Mouse (Mus musculus): ENCODE measurements around the gene Nufip2. TPM values are rescaled to one million over a fixed set of nuclear protein-coding genes. Genes with fewer than 3 reads are reported as not detected.
"Not testable (repeated sequence)": the region's sequence is repeated elsewhere in the genome, so short reads cannot be mapped to it uniquely, and the experiment has no call there.

Nufip2 gene
- 15.6 and 16.6 TPM in 2 replicates for polyA plus RNA-seq (2012; rRNA removed)

DNA sequence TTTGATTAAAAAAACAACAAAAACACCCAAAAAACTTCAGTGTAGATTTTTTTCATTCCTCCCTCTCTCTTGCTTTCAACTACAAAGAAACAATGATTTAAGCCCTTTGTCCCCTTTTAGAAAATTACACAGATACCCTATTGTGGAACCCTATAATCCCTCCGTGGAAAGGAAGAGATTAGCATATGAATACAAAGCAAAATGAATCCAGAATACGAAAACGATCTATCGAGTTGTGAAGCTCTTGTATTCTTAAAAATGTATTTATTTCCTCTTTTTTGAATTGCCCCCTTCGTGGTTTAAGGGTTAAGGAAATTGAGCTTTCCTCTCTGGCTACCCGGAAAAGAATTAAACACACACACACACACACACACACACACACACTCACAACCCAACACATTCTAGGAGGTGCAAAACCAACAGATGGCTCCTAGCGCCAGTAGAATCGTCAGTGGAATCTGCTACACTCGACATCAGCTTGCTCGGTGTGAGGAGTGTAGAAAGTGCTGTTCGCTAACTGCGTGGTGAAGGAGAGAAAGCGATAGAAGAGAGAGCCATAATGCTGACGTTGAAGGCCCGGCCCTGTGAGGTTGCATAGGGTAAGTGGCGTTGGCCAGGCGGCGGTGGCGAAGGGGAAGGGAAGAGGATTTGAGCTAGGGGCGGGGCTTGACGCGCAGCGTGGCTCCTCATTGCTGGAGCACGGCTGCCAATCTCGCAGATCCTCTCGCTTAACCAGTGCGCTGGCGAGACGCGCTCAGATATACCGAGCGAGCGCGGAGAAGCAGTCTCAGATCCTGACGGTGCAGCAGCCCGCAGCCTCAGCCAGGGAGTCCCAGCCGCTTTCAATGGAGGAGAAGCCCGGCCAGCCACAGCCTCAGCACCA lies at the start of gene Nufip2:
TSS of gene Nufip2 (plus strand) at position 773 of the 883 bp plus-strand sequence.
- peak; percentile 99 to 100 for DNase-seq (ENCODE audit: extremely low spot score in 1 of 2, low spot score in 1 of 2)

DNA sequence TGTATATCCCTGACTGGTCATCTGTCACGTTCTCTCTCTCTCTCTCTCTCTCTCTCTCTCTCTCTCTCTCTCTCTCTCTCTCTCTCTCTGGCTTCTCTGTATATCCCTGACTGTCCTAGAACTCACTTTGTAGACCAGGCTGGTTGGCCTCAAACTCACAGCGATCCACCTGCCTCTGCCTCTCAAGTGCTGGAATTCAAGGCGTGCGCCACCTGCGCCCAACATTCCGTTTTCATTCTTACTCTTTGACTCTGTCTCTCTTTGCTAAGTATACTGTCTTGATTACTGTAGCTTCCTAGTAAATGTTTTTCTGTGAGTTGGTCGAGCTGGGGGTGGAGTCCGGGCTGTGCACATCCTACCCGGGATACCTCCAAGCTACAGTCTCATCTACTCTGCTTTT lies 44.6 kb upstream of the Nufip2 start:
- DNase-seq (ENCODE audit: extremely low spot score in 1 of 2, low spot score in 1 of 2): no peak

DNA sequence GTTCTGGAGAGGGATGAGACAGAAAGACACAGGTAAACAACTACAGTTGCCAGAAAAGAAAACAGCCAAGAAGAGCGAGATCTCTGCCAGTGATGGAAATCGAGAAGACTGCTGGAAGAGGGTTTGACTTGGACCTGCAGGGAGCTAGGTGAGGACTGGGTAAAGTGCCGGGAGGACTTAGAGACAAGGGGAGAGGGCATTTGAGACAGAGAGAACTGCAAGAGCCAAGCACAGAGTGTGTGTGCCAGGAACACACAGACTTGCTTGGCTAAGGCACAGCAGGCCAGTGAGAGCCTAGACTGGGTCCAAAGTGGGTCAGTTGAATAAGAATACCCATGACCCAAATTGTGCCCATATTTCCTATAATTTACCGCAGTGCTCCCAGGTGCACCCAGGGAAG lies 40.5 kb upstream of the Nufip2 start:
- DNase-seq (ENCODE audit: extremely low spot score in 1 of 2, low spot score in 1 of 2): no peak

DNA sequence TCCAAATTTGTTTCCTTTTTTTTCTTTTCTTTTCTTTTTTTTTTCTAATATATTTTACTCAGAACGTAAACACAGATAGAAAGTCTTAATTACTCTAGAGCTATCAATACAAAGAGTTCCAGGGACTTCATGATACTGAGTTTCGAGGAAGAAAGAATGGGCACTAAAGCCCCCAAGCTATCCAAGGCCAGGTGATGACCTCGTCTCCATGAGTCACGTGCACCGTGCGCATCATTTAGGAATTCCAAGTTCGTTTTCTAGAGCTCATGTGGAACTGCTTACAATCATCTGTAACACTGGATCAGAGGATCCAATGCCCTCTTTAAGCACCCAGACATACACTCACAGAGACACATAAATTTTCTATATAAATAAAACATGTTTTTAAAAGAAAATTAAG lies 37.1 kb upstream of the Nufip2 start:
- no peak for DNase-seq (ENCODE audit: extremely low spot score in 1 of 2, low spot score in 1 of 2)

DNA sequence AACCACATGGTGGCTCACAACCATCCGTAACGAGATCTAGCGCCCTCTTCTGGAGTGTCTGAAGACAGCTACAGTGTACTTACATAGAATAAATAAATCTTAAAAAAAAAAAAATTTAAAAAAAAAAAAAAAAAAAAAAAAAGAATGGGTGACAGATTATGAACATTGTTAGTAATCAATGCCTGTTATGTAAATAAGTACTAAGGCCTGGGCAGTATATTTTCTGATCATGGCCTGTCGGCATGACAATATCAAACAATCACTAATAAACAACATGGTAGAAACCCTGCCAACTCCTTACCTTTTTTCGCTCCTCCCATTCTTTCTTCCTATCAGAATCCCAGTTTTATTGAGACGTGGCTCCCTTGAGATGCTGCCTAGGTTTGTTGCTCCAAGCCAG lies 33.5 kb upstream of the Nufip2 start:
- DNase-seq (ENCODE audit: extremely low spot score in 1 of 2, low spot score in 1 of 2): no peak

DNA sequence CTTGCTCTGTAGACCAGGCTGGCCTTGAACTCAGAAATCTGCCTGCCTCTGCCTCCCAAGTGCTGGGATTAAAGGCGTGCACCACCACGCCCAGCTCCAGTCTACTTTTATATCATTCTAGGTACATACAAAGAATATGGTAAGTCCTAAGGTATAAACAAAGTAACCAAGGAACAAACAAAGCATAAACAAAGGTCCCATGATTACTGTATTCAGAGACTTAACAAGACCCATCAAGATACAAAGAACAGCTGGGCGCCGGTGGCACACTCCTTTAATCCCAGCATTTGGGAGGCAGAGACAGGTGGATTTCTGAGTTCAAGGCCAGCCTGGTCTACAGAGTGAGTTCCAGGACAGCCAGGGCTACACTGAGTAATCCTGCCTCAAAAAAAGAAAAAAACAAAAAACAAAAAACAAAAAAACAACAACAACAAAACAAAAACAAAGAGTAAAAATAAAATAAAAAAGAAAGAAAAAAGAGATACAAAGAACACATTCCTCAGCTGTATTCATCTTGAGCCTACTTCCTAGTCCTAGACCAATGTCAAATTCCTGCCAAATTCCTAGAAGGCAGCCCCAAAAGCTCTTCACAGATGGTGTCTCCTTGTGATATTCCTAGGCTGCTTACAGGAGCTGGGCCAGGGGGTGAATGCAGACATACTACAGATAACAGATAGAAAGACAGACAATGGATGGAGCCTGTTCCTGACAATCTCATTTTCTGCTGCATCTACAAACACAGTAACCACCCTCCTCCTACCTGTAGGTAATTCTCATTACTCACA lies 32.4 kb upstream of the Nufip2 start:
- not testable (repeated sequence) for DNase-seq (ENCODE audit: extremely low spot score in 1 of 2, low spot score in 1 of 2)

DNA sequence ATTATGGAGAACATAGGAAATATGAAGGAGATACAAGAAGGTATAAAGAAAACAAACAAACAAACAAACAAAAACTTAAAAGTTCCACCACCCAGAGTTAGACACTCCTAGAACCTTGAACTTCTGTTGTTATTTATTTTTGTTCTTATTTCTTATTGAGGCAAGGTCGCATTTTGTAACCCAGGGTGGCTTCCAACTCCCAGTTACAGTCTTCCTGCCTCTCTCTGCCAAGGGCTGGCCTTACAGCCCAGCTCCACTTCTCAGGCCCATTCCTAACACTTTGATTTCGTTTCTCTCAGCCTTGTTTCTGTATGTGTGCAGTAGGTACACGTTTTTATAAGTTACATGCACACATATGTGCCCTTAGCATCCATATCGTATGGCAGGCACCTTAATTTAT lies 26.0 kb upstream of the Nufip2 start:
- no peak for DNase-seq (ENCODE audit: extremely low spot score in 1 of 2, low spot score in 1 of 2)

DNA sequence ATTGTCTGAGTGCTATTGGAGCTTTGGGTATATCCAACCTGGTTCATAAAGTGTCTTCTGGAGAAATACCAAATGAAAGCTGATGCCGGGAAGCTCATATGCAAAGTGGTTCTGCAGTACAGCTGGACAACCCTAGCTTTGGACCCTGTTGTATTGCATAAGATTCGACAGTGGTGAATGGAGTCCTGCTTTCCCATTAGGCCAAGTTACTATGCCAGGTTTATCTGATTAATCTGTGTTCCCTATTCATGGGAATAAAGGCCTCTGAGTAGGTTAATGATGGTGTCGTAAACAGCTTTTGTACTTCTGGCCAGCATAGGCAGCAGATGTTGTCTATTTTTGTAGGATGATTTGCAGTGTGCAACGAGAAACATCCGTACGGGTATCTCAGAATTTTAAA lies 22.3 kb upstream of the Nufip2 start:
- peak in 1 of 2 experiments; percentile 7 for DNase-seq (ENCODE audit: extremely low spot score in 1 of 2, low spot score in 1 of 2)

DNA sequence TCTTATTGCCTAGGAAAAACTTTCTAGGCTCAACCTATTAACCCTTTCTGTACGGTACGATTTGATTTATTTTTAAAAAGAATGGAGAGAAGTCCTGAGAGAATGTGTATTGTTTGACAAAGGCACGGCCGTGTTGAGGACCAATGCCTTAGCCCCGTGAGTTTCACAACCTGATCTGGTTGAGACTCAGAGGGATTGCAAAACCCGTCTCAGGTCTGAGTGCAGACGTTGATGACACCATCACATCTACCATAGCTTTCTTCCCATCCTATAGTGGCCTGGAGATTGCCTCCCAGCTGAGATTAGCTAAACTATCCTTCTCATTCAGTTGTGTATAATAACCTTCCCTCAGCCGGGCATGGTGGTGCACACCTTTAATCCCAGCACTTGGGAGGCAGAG lies 21.9 kb upstream of the Nufip2 start:
- no peak for DNase-seq (ENCODE audit: extremely low spot score in 1 of 2, low spot score in 1 of 2)

DNA sequence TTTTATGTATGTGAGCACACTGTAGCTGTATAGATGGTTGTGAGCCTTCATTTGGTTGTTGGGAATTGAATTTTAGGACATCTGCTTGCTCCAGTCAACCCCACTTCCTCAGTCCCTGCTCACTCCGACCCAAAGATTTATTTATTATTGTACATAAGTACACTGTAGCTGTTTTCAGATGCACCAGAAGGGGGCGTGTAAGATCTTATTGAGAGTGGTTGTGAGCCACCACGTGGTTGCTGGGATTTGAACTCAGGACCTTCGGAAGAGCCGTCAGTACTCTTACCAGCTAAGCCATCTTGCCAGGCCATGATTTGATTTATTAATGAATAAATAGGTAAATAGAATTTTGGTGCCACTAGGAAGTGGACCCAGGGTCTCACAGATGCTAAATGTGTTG lies 20.6 kb upstream of the Nufip2 start:
- DNase-seq (ENCODE audit: extremely low spot score in 1 of 2, low spot score in 1 of 2): not testable (repeated sequence)

DNA sequence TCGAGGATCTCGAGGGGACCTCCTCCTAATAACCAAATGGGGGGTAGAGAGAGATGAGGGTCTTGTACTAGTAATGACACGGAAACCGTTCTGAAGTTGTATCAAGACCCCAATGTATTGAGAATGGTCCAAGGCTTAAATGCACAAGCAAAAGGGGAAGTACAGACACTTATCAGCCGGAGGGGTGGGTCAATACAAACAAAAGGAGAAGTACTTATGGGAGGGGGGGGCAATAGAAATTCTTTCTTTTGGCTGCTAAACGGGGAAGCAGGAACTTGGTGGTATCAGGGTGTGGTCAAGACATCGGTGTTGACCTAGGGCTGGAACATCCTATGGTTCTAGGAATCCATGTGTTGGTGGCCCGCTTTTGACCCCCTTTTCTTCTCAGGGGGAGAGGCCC lies 19.2 kb upstream of the Nufip2 start:
- DNase-seq (ENCODE audit: extremely low spot score in 1 of 2, low spot score in 1 of 2): not testable (repeated sequence)

DNA sequence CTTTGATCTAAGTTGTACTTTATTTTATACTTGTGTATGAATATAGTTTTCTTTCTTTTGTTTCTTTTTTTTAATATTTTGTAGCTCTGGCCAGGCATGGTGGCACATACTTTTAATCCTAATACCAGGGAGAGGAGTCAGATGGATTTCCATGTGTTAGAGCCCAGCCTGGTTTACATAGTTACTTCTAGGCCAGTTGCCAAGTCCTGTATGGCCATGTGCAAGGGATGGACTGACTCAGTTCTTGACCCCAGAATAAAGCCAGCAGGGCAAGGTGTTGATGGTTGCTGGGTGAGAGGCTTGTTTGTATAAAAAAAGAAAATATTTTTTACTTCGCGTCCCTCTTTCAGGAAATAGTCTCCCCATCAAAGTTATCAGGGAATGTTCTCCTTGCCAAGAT lies 13.2 kb upstream of the Nufip2 start:
- DNase-seq (ENCODE audit: extremely low spot score in 1 of 2, low spot score in 1 of 2): no peak

DNA sequence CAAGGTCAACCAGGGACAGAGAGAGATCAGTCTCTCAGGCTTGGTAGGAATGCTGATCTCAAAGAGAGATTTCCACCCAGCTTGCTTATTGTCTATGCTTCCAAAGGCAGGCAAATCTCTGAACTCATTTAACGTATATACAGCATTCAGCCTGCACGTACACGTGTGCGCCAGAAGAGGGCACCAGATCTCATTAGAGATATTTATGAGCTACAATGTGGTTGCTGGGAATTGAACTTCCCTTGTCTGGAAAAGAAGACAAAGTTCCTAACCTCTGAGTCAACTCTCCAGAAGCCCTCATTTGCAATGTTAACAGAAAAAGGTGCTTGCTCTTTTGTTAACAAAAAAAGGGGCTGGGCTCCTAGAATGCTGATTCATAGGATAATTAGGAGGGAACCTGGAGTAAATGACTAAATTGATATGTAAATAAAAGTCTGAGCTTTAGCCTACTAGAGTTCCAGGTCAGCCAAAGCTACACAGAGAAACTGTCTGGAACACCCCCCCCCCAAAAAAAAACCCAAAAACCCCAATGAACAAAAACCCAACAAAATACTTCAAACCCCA lies 12.4 kb upstream of the Nufip2 start:
- DNase-seq (ENCODE audit: extremely low spot score in 1 of 2, low spot score in 1 of 2): no peak

DNA sequence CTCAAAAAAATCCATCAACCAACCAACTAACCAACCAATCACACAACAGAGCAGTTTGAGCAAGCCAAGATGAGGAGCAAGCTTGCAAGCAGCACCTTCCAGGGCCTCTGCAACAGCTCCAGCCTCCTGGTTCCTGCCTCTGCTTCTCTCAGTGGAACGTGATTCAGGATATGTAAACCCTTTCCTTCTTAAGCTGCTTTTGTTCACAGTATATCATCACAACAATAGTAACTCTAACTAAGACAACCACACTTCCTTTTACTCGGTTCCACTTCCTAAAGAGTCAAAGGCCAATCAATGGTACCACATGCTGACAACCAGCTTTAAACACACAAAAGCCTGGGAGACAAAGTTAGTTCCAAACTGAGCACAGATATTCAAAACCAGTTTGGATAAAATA lies 5.9 kb upstream of the Nufip2 start:
- no peak for DNase-seq (ENCODE audit: extremely low spot score in 1 of 2, low spot score in 1 of 2)

DNA sequence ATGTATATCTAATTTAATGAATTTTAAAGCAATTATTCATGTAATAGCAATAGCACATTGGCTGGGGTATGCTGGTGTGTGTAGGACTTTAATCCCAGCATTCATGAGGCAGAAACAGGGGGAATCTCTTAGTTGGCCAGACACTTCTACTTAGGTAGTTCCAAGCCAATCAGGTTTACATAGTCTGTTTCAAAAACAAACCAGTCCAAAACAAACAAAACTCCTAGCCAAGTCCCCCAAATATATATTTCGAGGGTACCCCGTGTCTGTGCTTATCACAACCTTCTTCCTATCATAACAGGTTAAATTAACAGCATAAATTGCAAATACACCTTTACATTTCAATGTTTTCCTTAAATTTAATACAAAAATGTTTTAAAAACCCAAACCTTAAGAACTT lies 1.1 kb upstream of the Nufip2 start:
- no peak for DNase-seq (ENCODE audit: extremely low spot score in 1 of 2, low spot score in 1 of 2)

DNA sequence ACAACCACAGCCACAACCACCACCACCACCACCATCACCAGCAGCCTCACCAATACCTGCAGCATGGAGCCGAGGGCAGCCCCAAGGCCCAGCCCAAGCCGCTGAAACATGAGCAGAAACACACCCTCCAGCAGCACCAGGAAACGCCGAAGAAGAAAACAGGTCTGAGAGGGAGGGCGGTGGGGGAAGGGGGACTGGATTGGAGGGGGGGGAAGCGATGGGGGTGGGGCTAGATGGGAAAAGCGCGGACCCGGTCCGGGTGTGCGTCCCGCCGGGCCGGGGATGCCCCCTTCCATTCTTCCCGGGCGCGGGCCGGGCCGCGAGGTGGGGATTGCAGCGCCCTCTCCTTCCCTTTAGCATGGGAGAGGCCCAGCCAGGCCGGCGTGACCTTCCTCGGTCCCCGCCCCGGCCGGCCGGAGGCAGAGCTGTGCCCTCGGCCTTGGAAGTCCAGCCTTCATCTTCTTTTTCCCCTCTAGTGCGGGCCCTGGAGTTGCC lies 438 bp downstream of the Nufip2 start:
- DNase-seq (ENCODE audit: extremely low spot score in 1 of 2, low spot score in 1 of 2): peak in 1 of 2 experiments; percentile 16

DNA sequence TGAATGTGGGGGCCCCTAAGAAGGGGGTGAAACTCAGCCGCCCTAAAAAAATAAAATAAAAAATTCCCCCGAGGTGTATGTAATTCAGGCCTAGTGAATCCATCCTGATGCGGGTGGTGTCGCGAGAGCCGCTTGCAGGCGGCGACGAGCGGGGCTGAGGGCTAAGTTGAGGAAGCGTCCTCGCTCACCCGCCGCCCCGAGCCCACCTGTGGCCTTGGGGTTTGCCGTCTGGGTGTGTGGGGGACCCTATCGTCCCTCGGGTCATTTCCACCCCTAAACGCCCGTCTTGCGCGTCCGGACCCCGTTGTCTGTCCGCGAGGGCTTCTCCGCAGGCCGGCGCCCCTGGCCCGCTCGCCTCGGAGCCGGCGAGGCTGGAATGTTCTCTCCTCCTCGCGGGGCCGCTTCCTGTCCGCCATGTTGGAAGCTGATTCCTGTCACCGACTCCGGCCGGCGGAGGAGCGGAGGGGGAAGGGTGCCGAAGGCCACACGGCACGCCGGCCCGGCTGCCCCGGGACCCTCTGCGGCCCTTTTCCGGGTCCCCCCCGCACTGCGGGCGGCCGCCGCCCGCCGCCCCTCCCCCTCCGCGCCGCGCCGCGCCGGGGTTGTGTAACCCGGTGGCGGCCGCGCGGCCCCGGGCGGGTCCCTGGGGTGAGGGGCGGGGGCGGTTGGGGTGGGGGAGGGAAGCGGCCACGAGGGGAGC lies 1.0 kb downstream of the Nufip2 start:
- DNase-seq (ENCODE audit: extremely low spot score in 1 of 2, low spot score in 1 of 2): peak; percentile 9 to 41

DNA sequence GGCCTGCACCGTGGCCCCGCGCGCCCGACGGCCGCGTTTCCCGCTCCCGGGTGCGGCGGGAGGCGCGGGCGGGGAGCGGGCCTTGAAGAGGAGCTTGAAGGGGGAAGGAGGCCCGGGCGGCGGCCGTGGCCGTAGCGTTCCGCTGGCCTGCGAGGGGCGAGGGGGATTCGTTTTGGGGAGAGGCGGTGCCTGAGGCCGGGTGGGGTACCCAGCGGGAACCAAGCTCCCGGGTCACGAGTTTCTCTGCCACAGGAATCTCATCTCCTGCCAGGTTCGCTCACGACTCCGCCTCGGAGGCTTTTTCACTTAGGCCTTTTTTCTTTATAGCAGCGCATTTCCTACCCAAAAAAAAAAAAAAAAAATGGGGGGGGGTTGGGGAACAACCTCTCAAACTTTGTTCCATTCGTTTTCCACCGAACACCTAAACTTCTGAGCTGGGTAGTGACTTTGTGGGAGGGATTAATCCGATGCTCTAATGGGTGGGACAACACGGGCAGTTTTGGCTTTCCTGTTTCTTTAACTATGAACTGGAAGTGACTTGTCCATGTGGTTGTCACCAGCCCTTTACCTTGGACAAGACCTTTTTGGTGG lies 1.7 kb downstream of the Nufip2 start:
- peak in 1 of 2 experiments; percentile 36 for DNase-seq (ENCODE audit: extremely low spot score in 1 of 2, low spot score in 1 of 2)

DNA sequence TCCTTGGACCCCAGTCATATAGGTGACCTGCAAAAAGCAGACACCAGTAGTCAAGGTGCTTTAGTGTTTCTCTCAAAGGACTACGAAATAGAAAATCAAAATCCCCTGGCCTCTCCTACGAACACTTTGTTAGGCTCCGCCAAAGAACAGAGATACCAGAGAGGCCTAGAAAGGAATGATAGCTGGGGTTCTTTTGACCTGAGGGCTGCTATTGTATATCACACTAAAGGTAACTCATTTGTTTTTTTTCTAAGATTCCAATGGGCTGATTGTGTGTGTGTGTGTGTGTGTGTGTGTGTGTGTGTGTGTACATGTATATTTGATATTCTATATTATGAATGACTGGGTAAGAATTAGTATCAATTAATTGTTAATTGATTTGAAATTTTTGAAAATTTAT lies 7.1 kb downstream of the Nufip2 start:
- no peak for DNase-seq (ENCODE audit: extremely low spot score in 1 of 2, low spot score in 1 of 2)

DNA sequence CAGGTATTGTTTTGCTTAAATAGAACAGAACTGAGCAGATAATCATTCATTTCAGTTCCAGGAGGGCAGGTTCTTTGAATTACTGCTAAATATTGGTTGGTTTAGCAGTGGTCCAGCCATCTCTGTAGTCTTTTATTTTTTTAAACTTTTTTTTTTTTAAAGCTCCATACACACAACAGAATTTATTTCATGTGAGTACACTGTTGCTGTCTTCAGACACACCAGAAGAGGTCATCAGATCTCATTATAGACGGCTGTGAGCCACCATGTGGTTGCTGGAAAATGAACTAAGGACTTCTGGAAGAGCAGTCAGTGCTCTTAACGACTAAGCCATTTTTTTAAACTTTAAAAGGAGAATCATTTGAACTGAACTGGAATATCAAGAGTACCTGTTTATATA lies 11.3 kb downstream of the Nufip2 start:
- no peak for DNase-seq (ENCODE audit: extremely low spot score in 1 of 2, low spot score in 1 of 2)

All from frontal cortex, adult 2 months (tissue).